Mouse (Mus musculus): ENCODE results near the gene Pcyox1.

GRCm38 (mm10) chr6:86404996-86405395, 8.0 kb upstream of the Pcyox1 start:
- TF ChIP-seq CTCF (IDR thresholded peaks at IDR 0.05; ENCODE audit: low read depth) (no peak), EP300 (IDR thresholded peaks at IDR 0.05; ENCODE audit: low read depth) (no peak)
